Mouse (Mus musculus): Measurements from ENCODE around the gene Lztfl1. TPM values are rescaled to one million over a fixed set of nuclear protein-coding genes. Genes with fewer than 3 reads are reported as not detected.
"Not testable (repeated sequence)": the region's sequence is repeated elsewhere in the genome, so short reads cannot be mapped to it uniquely, and the experiment has no call there.

Gene Lztfl1
- total and polyA plus RNA-seq, 3 experiments, result 17.8 to 28.3 (median 25.6) TPM

GRCm38 (mm10) chr9:123757326-123757725, 39.8 kb upstream of the Lztfl1 start:
- no peak for TF ChIP-seq CTCF (conservative IDR thresholded peaks at IDR 0.05 in 1 of 2, IDR thresholded peaks at IDR 0.05 in 1 of 2; ENCODE audit: low read depth in 2 of 2, low read length in 2 of 2)
- Histone ChIP-seq H3K79me2 (replicated peaks; ENCODE audit: control insufficient read depth, extremely low read depth, insufficient read depth, poor library complexity, severe bottlenecking) (no peaks in the 10 kb centered on the region), H3K9me3 (replicated peaks; ENCODE audit: low read length) (no peaks in the 10 kb centered on the region), H3K27me3 (replicated peaks) (no peaks in the 10 kb centered on the region), H3K27ac (ENCODE audit: insufficient read depth, low read depth) (no peak overlapping the region), H3K36me3 (replicated peaks in 1 of 2; ENCODE audit: control insufficient read depth in 1 of 2, insufficient read depth in 1 of 2, low read length in 1 of 2) (no peaks in the 10 kb centered on the region), H3K4me3 (replicated peaks in 1 of 3; ENCODE audit: low read depth in 2 of 3, low read length in 2 of 3, poor library complexity in 1 of 3) (no peak overlapping the region), H3K4me1 (ENCODE audit: control insufficient read depth in 1 of 2, insufficient read depth in 2 of 2) (peaks cover 4 to 17% of the 10 kb centered on the region in 2 experiments), H3K4me2 (ENCODE audit: insufficient read depth, low read depth, poor library complexity, severe bottlenecking) (no peak overlapping the region), H3K9ac (ENCODE audit: insufficient read depth, low read depth) (no peak overlapping the region)
- in situ Hi-C loops (cut with MboI; ENCODE audit: low pct_ligation_motif_present, low pct_unique_long_range_greater_than_20kb, low sequenced_read_pairs) (no loop called here), dilution Hi-C loops (cut with MboI; ENCODE audit: extremely low pct_ligation_motif_present, extremely low pct_unique_long_range_greater_than_20kb, low sequenced_read_pairs) (no loop called here)
- DNase-seq (ENCODE audit: extremely low read depth), result no peak

DNA sequence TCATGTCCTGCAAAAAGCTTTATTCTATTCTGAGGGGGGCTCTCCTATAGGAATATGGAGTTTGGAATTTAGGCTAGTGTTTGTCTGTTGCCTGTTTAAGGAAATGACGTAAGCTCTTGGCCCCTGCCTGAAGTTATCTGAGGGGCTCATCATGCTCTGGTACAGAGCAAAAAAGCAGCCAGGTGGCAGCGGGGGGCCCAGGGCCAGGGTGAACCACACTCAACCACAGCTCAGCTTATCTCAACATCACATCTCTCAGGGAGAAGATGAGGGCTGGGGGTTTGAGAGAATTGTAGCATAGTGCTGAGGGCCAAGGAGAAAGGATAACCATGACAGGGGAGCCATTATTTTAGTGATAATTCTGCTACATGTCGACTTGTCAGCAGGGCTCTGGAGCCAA, 39.3 kb upstream of the Lztfl1 start:
- Histone ChIP-seq H3K36me3 (replicated peaks in 1 of 2; ENCODE audit: control insufficient read depth in 1 of 2, insufficient read depth in 1 of 2, low read length in 1 of 2) (no peaks in the 10 kb centered on the region), H3K27ac (ENCODE audit: insufficient read depth, low read depth) (no peak overlapping the region), H3K79me2 (replicated peaks; ENCODE audit: control insufficient read depth, extremely low read depth, insufficient read depth, poor library complexity, severe bottlenecking) (no peaks in the 10 kb centered on the region), H3K4me3 (replicated peaks in 1 of 3; ENCODE audit: low read depth in 2 of 3, low read length in 2 of 3, poor library complexity in 1 of 3) (no peak overlapping the region), H3K9ac (ENCODE audit: insufficient read depth, low read depth) (no peak overlapping the region), H3K4me1 (ENCODE audit: control insufficient read depth in 1 of 2, insufficient read depth in 2 of 2) (peaks cover 4 to 14% of the 10 kb centered on the region in 2 experiments), H3K4me2 (ENCODE audit: insufficient read depth, low read depth, poor library complexity, severe bottlenecking) (no peak overlapping the region), H3K27me3 (replicated peaks) (no peaks in the 10 kb centered on the region), H3K9me3 (replicated peaks; ENCODE audit: low read length) (no peaks in the 10 kb centered on the region)
- no peak for TF ChIP-seq CHD1 (IDR thresholded peaks at IDR 0.05; ENCODE audit: low read depth, low read length)
- no peak for TF ChIP-seq CTCF (conservative IDR thresholded peaks at IDR 0.05 in 1 of 2, IDR thresholded peaks at IDR 0.05 in 1 of 2; ENCODE audit: low read depth in 2 of 2, low read length in 2 of 2)
- no peak for TF ChIP-seq POLR2AphosphoS2 (IDR thresholded peaks at IDR 0.05; ENCODE audit: low read depth, low read length)
- no peak for TF ChIP-seq MEF2A (IDR thresholded peaks at IDR 0.05; ENCODE audit: borderline replicate concordance, low read depth, low read length)
- TF ChIP-seq NELFE (IDR thresholded peaks at IDR 0.05; ENCODE audit: low read depth, low read length), result no peak
- TF ChIP-seq E2F4 (IDR thresholded peaks at IDR 0.05; ENCODE audit: insufficient replicate concordance, low read depth, low read length), result no peak
- no peak for TF ChIP-seq ZC3H11A (IDR thresholded peaks at IDR 0.05; ENCODE audit: low read depth, low read length)
- no peak for TF ChIP-seq ZKSCAN1 (IDR thresholded peaks at IDR 0.05; ENCODE audit: borderline replicate concordance, low read depth, low read length)
- no peak for TF ChIP-seq SIN3A (IDR thresholded peaks at IDR 0.05; ENCODE audit: low read length)
- no peak for TF ChIP-seq HCFC1 (IDR thresholded peaks at IDR 0.05; ENCODE audit: low read depth, low read length)
- no peak for TF ChIP-seq NRF1 (IDR thresholded peaks at IDR 0.05; ENCODE audit: low read depth, low read length)
- TF ChIP-seq JUND (conservative IDR thresholded peaks at IDR 0.05; ENCODE audit: low read depth, low read length), result no peak
- TF ChIP-seq POLR2A (IDR thresholded peaks at IDR 0.05; ENCODE audit: low read depth, low read length), result no peak
- TF ChIP-seq ZNF384 (IDR thresholded peaks at IDR 0.05; ENCODE audit: low read depth, low read length), result no peak
- dilution Hi-C loops (cut with MboI; ENCODE audit: extremely low pct_ligation_motif_present, extremely low pct_unique_long_range_greater_than_20kb, low sequenced_read_pairs) (no loop called here), in situ Hi-C loops (cut with MboI; ENCODE audit: low pct_ligation_motif_present, low pct_unique_long_range_greater_than_20kb, low sequenced_read_pairs) (no loop called here)
- DNase-seq (ENCODE audit: extremely low read depth), result no peak

DNA sequence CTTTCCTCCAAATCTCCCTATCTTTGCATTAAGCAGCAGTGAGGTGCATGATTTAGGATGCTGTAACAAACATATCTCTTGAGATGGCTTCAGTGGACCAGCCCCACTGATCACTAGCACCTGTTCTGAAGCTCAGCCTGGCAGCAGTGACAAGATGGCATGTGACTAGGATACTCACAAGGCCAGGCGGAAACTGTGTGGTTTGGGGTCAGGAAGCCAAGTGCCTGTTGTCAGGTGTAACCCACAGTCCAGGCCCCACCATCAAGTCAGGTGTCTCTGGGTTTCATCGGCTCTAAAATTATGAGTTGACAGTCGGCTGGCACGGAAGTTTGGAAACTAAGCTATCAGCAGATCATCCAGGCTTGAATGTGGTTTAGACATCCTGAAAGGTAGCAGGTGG, 36.8 kb upstream of the Lztfl1 start:
- dilution Hi-C loops (cut with MboI; ENCODE audit: extremely low pct_ligation_motif_present, extremely low pct_unique_long_range_greater_than_20kb, low sequenced_read_pairs) (no loop called here), in situ Hi-C loops (cut with MboI; ENCODE audit: low pct_ligation_motif_present, low pct_unique_long_range_greater_than_20kb, low sequenced_read_pairs) (no loop called here)
- Histone ChIP-seq H3K4me2 (ENCODE audit: insufficient read depth, low read depth, poor library complexity, severe bottlenecking) (no peak overlapping the region), H3K27ac (ENCODE audit: insufficient read depth, low read depth) (no peak overlapping the region), H3K4me1 (ENCODE audit: control insufficient read depth in 1 of 2, insufficient read depth in 2 of 2) (peaks cover 4 to 14% of the 10 kb centered on the region in 2 experiments), H3K9ac (ENCODE audit: insufficient read depth, low read depth) (no peak overlapping the region), H3K9me3 (replicated peaks; ENCODE audit: low read length) (peaks cover 2% of the 10 kb centered on the region), H3K36me3 (replicated peaks in 1 of 2; ENCODE audit: control insufficient read depth in 1 of 2, insufficient read depth in 1 of 2, low read length in 1 of 2) (no peaks in the 10 kb centered on the region), H3K27me3 (replicated peaks) (no peaks in the 10 kb centered on the region), H3K79me2 (replicated peaks; ENCODE audit: control insufficient read depth, extremely low read depth, insufficient read depth, poor library complexity, severe bottlenecking) (no peaks in the 10 kb centered on the region), H3K4me3 (replicated peaks in 1 of 3; ENCODE audit: low read depth in 2 of 3, low read length in 2 of 3, poor library complexity in 1 of 3) (no peak overlapping the region)
- peak; percentile 77 for DNase-seq (ENCODE audit: extremely low read depth)
- TF ChIP-seq RCOR1 (conservative IDR thresholded peaks at IDR 0.05; ENCODE audit: low read depth, low read length) (0 out of 2 replicates have a peak, but pooled peaks have one; percentile 49), MAX (IDR thresholded peaks at IDR 0.05; ENCODE audit: low read length) (0 out of 2 replicates have a peak, but pooled peaks have one; percentile 28), EP300 (IDR thresholded peaks at IDR 0.05; ENCODE audit: low read length) (peak; percentile 33; the same call in 1 of the 2 replicates), TBP (conservative IDR thresholded peaks at IDR 0.05; ENCODE audit: low read depth, low read length) (no peak), TCF12 (IDR thresholded peaks at IDR 0.05; ENCODE audit: low read depth, low read length) (peak; percentile 53; the same call in 1 of the 2 replicates), ETS1 (conservative IDR thresholded peaks at IDR 0.05; ENCODE audit: low read depth, low read length) (peak; percentile 50; the same call in 1 of the 2 replicates), PAX5 (IDR thresholded peaks at IDR 0.05; ENCODE audit: low read length) (no peak), BHLHE40 (IDR thresholded peaks at IDR 0.05; ENCODE audit: low read depth, low read length) (peak; percentile 85)

- H3K4me2 ChIP-seq (ENCODE audit: insufficient read depth, low read depth, poor library complexity, severe bottlenecking); H3K4me3 ChIP-seq (replicated peaks in 1 of 3; ENCODE audit: low read depth in 2 of 3, low read length in 2 of 3, poor library complexity in 1 of 3); DNase-seq (ENCODE audit: extremely low read depth); H3K4me1 ChIP-seq (ENCODE audit: control insufficient read depth in 1 of 2, insufficient read depth in 2 of 2); H3K27me3 ChIP-seq (replicated peaks); H3K9ac ChIP-seq (ENCODE audit: insufficient read depth, low read depth); H3K27ac ChIP-seq (ENCODE audit: insufficient read depth, low read depth); H3K79me2 ChIP-seq (replicated peaks; ENCODE audit: control insufficient read depth, extremely low read depth, insufficient read depth, poor library complexity, severe bottlenecking); H3K9me3 ChIP-seq (replicated peaks; ENCODE audit: low read length); in situ Hi-C loops (cut with MboI; ENCODE audit: low pct_ligation_motif_present, low pct_unique_long_range_greater_than_20kb, low sequenced_read_pairs); H3K36me3 ChIP-seq (replicated peaks in 1 of 2; ENCODE audit: control insufficient read depth in 1 of 2, insufficient read depth in 1 of 2, low read length in 1 of 2); dilution Hi-C loops (cut with MboI; ENCODE audit: extremely low pct_ligation_motif_present, extremely low pct_unique_long_range_greater_than_20kb, low sequenced_read_pairs): not testable (repeated sequence)
Observed at GRCm38 (mm10) chr9:123749687-123750086, 32.2 kb upstream of the Lztfl1 start.
